Mouse (Mus musculus): ENCODE measurements around the gene Fbxo2.

GRCm38 (mm10) chr4:148150953-148151266 lies 9.5 kb upstream of the Fbxo2 start:
- no peak for TF ChIP-seq CTCF (IDR thresholded peaks at IDR 0.05; ENCODE audit: extremely low read depth, insufficient read depth, insufficient read length, insufficient replicate concordance)
- TF ChIP-seq POLR2A (IDR thresholded peaks at IDR 0.05; ENCODE audit: low read depth, low read length) = no peak
